Mouse (Mus musculus) embryonic fibroblast, embryonic 13.5 days (primary cell): ENCODE measurements around the gene Pcyt2.

Experiments used
- CTCF ChIP-seq: IDR thresholded peaks from 2 replicates; pipeline ENCODE4 v1.5.1; 2011; ENCODE audit warnings: mild to moderate bottlenecking, control low read depth, low read length, moderate library complexity, borderline replicate concordance; ENCODE audit not compliant: insufficient read depth
- POLR2A ChIP-seq: IDR thresholded peaks from 2 replicates; pipeline ENCODE4 v1.6.1; 2011; ENCODE audit warnings: low read depth, mild to moderate bottlenecking, control low read depth, low read length, moderate library complexity

DNA sequence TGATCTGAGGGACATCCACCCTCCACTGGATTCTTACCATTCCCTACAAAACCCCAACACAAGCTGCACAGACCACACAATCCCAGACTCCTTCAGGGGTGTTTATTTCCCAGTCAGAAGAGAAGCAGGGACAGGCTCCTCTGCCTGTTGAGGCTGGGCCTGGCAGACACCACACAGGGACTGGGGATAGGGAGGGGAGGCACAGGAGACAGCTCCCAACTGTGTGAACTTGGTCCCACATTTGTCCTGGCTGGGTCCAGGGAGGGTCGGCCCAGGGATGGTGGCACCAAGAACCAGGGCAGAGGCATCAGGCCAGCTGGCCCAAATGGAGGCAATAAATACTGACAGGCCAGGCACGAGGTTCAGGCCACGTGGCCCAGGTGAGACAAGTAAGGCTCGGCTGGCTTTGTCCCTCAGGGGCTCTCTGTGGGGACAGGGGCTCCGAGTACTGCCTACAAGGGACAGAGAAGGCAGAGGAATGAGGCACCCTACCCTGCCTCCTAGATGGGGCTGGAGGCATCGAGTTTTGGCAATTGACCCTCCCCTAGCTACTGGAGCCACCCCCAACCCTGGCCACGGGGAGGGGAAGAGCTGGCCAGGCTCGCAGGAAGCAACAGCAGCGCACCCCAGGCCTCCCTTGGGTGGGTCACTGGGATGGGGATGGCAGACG is 39.6 kb downstream of the Pcyt2 start:
- no peak for TF ChIP-seq CTCF
- no peak for TF ChIP-seq POLR2A
